Mouse (Mus musculus): Measurements from ENCODE around the gene Sf3a2.

GRCm38 (mm10) chr10:80806341-80807056 lies 8.5 kb downstream of the Sf3a2 start:
- no peak for TF ChIP-seq CTCF (IDR thresholded peaks at IDR 0.05; ENCODE audit: borderline replicate concordance, control insufficient read depth, extremely low read depth, insufficient read depth, low read length, poor library complexity)
- no peak for TF ChIP-seq POLR2A (IDR thresholded peaks at IDR 0.05; ENCODE audit: control insufficient read depth, extremely low read depth, insufficient read depth, low read length, poor library complexity)

Data from thymus, adult 2 months (tissue).